Mouse (Mus musculus): ENCODE data around the gene Hoxc10. TPM values are rescaled to one million over a fixed set of nuclear protein-coding genes. Genes with fewer than 3 reads are reported as not detected.

Gene Hoxc10
- total RNA-seq, 1 experiment from 2014 or later, result 0.19 TPM

DNA sequence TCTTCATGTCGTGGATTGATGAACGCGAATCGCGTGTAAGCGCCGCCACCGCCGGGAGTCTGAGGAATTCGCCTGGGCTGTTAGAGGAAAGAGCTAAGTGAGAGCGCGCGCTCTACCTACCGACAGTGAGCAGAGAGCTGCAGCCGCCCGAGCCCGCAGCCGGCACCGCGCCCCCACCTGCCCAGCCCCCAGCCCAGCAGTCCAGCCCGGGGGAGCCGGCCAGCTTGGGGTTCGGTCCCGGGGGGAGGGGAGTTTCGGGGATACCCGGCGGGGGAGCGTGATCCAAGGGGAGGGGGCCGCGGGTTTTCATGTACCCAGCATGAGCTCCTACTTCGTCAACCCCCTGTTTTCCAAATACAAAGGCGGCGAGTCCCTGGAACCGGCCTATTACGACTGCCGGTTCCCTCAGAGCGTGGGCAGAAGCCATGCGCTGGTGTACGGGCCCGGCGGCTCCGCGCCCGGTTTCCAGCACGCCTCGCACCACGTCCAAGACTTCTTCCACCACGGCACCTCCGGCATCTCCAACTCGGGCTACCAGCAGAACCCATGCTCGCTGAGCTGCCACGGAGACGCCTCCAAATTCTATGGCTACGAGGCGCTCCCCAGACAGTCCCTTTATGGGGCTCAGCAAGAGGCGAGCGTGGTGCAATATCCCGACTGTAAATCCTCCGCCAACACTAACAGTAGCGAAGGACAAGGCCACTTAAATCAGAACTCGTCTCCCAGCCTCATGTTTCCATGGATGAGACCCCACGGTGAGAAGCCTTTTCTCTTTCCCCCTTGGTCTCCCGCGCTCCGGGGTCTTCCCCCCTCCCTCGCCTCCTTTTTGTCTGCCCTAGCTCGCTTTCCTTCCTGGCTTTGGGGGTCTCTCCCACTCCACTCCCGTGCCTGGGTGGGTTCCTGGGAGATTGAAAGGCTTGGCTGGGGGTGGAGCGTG is 24.1 kb downstream of the Hoxc10 start, which contains the start of gene Hoxc8:
Gene Hoxc8 (plus strand): TSS at position 147 of the 937 bp plus-strand sequence.
- peak; percentile 73 for DNase-seq

DNA sequence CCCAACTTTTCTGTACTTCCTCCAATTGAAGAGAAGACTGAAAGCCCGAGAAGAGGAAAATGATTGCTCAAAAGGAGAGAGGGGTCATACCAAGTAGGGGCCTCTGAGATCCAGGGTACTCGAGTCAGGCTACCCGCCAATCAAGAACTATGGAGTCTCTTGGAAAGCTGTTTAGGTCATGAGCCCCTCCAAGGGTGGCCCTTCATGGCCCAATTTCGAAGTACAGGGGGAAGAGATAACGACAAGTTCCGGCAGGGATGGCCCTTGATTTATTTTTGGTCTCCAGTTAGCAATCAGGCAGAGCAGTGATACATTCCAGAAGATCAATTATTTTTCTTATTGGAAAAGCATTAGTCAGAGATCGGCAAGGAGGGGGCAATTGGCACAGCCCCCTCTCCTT is 25.2 kb downstream of the Hoxc10 start:
- no peak for DNase-seq

- DNase-seq, result peak; percentile 39
Observed at GRCm38 (mm10) chr15:102992206-102992605, 25.6 kb downstream of the Hoxc10 start.

DNA sequence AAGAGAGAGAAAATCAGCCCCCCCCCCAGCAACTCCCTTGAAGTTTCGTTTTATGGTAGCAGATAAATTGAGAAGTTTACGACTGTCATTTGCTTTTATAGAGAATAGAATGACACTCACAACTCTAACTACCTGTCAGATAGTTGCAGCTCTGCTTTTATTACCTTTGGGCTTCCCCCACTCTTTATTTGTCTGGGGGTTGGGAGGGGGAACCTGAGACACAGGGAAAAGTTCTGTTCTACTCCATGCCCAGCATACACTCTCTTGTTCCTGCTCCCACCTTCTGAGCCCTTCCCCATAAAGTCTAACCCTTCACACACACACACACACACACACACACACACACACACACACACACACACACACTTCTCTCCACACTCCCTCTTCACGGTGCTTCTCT is 26.3 kb downstream of the Hoxc10 start:
- no peak for DNase-seq

- no peak for DNase-seq
Observed at GRCm38 (mm10) chr15:102996548-102996947, 30.0 kb downstream of the Hoxc10 start.

DNA sequence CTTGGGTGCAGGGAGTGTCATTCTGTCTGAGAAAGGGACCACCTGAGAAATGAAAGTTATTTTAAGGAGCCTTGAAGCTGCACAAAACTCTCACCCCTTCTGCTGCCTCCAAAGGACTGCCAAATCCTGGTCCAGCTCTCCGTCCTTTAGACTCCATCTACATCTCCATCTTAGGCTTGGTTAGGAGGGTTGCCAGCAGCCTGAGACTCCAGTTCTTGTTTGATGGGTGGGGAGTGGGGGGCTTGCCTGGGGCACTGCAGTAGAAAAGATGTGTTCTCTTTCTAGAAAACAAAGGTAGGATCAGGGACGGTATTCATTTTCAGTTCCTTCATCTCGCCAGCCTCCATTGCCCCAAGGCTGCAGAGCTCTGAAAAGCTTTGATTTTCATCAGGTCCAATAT is 30.8 kb downstream of the Hoxc10 start:
- DNase-seq, result no peak

- DNase-seq, result peak; percentile 58
Observed at GRCm38 (mm10) chr15:102997939-102998355, 31.4 kb downstream of the Hoxc10 start, which contains the start of gene Hoxc6. Hoxc6 (plus strand) TSS chr15:102998257.

DNA sequence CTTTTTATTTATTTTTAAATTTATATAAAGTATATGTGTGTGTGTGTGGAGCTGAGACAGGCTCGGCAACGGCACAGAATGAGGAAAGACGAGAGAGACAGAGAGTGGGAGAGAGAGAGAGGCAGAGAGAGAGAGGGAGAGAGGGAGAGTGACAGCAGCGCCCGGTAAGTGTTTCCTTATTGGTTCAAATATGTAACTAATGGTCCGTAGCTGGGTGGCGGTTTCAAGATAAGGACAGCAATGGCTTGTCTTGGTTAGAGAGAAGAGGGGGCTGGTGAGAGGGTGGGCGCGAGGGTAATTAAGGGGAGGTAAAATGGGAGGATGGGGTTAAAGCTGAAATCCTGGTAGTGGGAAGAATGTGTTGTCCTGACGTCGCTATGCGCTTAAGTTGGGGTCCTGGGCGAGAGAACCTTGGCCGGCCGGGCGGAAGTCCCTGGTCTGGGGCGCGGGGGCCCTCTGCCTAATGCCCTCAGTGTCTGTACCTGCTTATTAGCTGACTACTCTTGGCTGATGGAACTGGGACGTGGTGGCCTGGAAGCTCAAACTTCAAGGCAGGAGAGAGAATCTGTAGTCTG is 32.1 kb downstream of the Hoxc10 start:
- peak; percentile 51 for DNase-seq

- peak; percentile 93 for DNase-seq
Observed at GRCm38 (mm10) chr15:102999183-102999831, 32.7 kb downstream of the Hoxc10 start.

DNA sequence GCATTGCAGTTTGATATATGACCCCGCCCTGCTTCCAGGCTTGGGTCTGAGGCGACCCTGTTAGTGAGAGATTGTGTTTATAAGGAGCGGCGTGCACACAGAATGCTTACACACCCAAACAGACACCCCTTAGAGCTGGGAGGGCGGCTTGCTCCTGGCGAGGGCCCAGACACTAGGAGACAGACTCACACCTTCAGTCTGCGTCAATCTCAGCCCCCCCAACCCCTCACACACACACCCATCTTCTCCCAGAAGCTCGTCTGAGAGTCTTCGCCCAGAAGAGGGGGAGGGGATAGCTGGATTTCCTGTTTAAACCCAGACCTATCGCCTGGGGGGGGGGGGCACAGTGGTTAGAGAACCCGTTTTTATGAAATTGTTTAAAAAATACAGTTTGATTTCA is 33.4 kb downstream of the Hoxc10 start:
- DNase-seq, result peak; percentile 64

DNA sequence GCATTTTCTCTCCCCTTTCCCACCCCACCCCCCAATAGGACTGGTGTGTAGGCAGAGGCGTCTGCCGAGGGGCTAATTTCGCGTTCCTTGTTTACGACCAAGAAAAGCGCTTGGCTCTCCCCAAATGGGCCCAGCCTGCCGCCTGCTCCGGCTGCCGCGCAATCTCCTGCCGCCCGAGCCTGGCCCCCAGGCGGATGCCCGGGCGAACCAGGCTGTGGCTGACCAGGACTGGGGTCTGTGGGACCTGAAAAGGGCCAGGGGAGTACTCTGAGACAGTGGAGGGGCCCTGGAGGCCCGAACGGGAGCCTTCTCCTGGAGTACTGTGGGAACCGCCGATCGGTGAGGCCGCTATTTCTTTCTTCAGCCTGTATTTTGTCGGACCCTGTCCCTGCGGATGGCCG is 33.9 kb downstream of the Hoxc10 start:
- DNase-seq, result peak; percentile 63

DNA sequence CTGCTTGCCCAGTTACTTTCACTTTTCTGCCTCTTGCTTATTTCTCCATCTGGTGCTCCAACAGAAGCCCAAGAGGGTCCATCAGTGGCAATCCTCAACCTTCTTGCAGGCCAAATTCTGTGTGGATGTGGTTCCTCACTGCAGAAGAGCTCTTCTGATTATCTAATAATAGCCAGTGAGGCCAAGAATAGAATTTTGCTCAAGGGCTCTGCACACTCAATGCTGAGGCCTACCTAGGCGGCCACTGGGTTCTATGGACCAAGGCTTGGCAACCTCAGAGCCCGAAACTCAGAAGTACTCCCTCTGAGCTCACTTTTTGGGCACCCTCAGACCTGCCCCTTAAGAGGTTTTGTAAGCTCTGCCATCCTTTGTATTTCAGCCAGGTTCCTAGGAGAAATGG is 34.8 kb downstream of the Hoxc10 start:
- no peak for DNase-seq

DNA sequence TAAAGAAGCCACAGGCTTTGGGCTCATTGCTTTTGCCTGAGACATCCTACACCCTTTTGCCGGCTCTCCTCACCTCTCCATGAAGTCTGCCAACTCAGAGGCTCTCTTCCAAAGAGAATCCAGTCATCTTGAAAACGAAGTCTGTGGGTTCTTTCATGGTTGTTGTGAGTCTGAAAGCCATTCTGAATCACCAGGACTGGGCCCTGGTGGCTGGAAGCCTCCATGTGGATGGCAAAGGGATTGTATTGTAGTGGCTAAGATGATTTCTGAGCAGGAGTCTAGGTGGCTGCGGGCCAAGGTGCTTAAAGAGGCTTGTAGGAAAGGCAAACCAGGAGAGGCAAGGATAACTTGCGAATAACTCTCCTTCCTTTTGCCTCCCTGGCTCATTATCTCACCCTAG is 35.6 kb downstream of the Hoxc10 start:
- peak; percentile 69 for DNase-seq

DNA sequence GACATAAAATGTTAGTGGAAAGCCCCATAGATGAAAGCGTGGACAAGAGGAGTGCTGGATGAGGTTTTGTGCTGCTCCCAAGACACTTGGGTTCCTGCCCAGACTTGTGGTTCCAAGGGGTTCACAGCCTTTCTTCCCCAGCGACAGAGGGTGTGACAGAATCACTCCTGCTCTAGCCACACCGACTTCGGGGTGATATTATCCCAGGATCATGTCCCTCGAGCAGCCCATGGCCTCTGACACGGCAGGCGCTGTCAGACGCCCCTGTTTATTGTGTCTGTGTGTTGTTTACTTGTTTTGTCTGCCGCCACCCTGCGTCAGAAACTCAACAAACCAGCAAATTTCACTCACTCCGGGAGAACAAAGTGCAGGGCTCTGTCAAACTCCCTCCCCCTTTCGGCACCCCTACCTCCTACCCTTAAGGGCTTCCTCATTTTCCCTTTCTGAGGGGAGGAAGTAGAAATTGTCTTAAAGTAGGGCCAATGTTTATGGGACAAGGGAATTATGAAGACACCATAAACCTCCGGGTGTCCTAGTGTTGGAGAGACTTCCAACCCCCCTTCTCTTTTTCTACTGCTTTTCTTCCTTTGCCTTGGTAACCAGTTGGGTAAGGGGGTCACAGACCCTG is 36.3 kb downstream of the Hoxc10 start:
- DNase-seq, result no peak

DNA sequence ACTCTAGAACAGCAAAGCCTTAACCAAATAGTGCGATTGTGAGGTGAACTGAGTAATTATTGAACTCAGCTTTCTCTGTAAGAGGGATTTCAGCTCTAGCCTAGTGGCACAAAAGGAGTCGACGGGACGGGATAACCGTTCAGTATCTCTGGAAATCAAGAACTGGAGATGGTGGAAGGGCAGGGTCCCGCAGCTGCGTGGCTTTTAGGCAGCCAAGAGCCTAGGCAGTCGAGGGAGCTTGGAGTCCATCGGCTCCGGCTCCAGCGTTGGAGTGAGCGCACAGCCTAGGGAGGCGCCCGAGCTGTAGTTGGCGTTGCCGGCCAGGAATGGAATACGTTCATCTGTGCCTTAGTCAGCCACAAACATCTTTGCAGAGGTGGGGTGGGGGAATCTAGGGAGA is 38.7 kb downstream of the Hoxc10 start:
- DNase-seq, result peak; percentile 75

- peak; percentile 45 for DNase-seq
Observed at GRCm38 (mm10) chr15:103005797-103006196, 39.2 kb downstream of the Hoxc10 start.

DNA sequence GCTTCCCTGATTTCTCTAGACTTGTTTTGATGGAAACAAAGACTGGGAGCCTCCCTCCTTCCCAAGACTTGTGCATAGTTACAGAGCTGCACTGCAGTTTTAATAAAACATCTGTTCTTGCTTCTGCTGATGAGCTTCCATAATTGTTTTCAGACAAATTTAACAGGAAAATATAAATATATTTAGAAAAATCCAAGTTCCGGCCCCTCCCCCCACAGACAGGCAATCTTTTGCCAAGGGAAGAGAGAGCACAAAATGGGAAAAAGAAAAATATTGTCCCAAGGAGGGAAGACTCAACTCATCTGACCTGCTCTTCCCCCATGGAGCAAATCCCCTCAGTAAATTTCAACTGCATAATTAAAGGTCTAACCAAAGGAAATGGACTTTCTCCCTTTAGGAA is 39.7 kb downstream of the Hoxc10 start:
- no peak for DNase-seq

DNA sequence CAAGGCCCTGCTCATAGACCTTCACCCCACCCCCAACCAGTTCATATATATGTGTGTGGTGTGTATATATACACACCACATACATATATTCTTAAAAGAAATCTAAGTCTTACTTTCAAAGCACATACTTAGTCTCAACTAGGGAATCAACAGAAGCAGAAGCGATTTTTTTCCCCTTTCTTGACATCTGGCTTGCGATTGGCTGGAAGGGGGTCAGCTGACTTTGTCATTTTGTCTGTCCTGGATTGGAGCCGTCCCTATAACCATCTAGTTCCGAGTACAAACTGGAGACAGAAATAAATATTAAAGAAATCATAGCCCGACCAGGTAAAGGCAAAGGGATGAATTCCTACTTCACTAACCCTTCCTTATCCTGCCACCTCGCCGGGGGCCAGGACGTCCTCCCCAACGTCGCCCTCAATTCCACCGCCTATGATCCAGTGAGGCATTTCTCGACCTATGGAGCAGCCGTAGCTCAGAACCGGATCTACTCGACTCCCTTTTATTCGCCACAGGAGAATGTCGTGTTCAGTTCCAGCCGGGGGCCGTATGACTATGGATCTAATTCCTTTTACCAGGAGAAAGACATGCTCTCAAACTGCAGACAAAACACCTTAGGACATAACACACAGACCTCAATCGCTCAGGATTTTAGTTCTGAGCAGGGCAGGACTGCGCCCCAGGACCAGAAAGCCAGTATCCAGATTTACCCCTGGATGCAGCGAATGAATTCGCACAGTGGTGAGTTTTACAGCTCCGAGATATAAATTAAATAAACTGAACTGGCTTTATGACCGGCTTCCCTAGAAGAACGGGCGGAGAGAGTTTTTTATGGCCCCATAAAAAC is 42.9 kb downstream of the Hoxc10 start:
- DNase-seq, result peak; percentile 75

- DNase-seq, result peak; percentile 59
Observed at GRCm38 (mm10) chr15:103010112-103010846, 43.7 kb downstream of the Hoxc10 start.

DNA sequence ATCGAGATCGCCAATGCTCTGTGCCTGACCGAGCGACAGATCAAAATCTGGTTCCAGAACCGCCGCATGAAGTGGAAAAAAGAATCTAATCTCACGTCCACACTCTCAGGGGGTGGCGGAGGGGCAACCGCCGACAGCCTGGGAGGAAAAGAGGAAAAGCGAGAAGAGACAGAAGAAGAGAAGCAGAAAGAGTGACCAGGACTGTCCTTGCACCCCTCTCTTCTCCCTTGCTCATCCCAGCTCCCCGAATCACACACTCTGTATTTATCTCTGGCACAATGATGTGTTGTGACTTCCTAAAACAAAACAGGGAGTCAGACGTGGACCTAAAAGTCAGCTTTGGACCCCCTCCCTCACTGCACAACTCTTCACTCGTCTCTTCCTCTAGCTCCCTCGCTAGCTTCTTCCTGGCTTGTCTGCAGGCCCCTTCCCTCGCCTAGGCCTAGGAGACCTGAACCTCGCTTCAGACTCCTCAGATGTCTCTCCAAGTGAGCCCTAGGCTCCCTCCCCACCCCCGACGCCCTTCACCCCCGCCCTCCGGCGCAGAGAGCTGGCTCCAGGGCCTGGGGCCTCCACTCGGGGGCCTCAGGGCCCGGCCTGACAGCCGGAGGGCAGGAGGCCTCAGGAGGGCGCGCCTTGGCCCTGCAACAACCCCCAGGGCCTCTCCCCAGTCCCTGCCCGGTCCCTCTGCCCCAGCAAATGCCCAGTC is 44.4 kb downstream of the Hoxc10 start:
- peak; percentile 67 for DNase-seq
